In the genomic region with DNA sequence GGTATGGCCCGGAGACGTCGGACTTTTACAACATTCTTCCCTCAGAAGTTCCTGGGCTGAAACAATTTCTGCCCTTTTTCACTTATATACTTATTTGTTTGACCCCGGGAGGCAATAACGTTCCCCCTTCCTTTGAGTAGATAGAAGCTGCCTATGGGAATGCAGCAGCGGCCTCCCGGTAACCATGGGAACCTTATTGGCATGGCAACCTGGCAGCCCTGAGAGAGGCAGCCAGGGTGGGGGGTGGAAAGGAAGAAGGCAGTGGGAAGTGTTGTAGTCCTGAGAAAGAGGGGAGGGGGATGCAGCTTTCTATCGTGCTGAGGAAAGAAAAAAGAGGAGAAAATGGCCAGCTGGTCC, we compare ENCODE assay signal across 8 mouse cellular contexts. TPM values are rescaled to one million over a fixed set of nuclear protein-coding genes. Genes with fewer than 3 reads are reported as not detected.
DNase-seq lines count a peak whose midpoint lies in the region; ATAC-seq and TF ChIP-seq lines count a peak whose summit lies in the region.

TSS of gene Fez1 (plus strand) at position 221 of the 357 bp plus-strand sequence.

- DNase-seq in kidney, postnatal 10 days, result peak; percentile 27
- DNase-seq in kidney, adult 9 months, result no peak
- peak; percentile 64 for DNase-seq in cerebellum, adult 9-10 months
- DNase-seq in left cerebral cortex, adult 18-20 months (ENCODE audit: low spot score in 2 of 2), result peak; percentile 83 to 90
- no peak for DNase-seq in gastrocnemius, adult 2 months

- peak within 1 kb of the TSS; percentile 30 for H3K4me3 ChIP-seq in neural tube, embryonic 15.5 days (replicated peaks)
- no peak within 1 kb of the TSS for H3K4me3 ChIP-seq in gastrocnemius, adult 2 months

- ATAC-seq in frontal cortex, adult (ENCODE audit: low TSS enrichment), result peak; percentile 99
- ATAC-seq in neural tube, embryonic 15.5 days (ENCODE audit: low FRiP score), result peak; percentile 97
- no peak for ATAC-seq in megakaryocyte progenitor cell, adult 5-6 weeks (replicated peaks; ENCODE audit: poor library complexity)

- H3K27ac ChIP-seq in neural tube, embryonic 15.5 days (replicated peaks), result peak within 1 kb of the TSS; percentile 91
- no peak within 1 kb of the TSS for H3K27ac ChIP-seq in gastrocnemius, adult 2 months

- H3K4me2 ChIP-seq in neural tube, embryonic 15.5 days, result peak within 1 kb of the TSS; percentile 53

- no peaks in the 10 kb centered on the region for H3K36me3 ChIP-seq in neural tube, embryonic 15.5 days

- H3K9ac ChIP-seq in neural tube, embryonic 15.5 days (replicated peaks), result peak within 1 kb of the TSS; percentile 4; the same call in 1 of the 2 replicates

- intact Hi-C loops in gastrocnemius, adult 2 months (cut with DNase I), result no loop called here

- peaks cover 32% of the 10 kb centered on the region for H3K4me1 ChIP-seq in neural tube, embryonic 15.5 days

- TF ChIP-seq CTCF in gastrocnemius, adult 2 months (IDR thresholded peaks at IDR 0.05), result no peak

- under 1% methylated on average over 8 of the region's 8 CpGs for WGBS in neural tube, embryonic 15.5 days

- no peaks in the 10 kb centered on the region for H3K27me3 ChIP-seq in neural tube, embryonic 15.5 days (replicated peaks)

- no peaks in the 10 kb centered on the region for H3K9me3 ChIP-seq in neural tube, embryonic 15.5 days (replicated peaks)

RNA-seq across cellular contexts. Expression of gene Fez1, which starts in this region (rescaled TPM):
- 100 to 1,000 TPM; 260 to 266 TPM for total RNA-seq in left cerebral cortex, adult 18-20 months (2021)
- polyA plus RNA-seq in neural tube, embryonic 15.5 days (2015; fragmentation: Nextera tagmentation; extraction: Ambion mirVana), result 491 and 612 TPM in 2 replicates
- not detected in 2 replicates for total RNA-seq in megakaryocyte progenitor cell, adult 5-6 weeks (2015)
- not detected in 2 replicates for total RNA-seq in megakaryocyte progenitor cell, adult 5-6 weeks (2017)
- 1 to 10 TPM; 4.2 to 4.7 TPM for total RNA-seq in gastrocnemius, adult 2 months (2021)

Comparison
In these comparisons a context has a peak if more than half of its experiments do, and no peak if none do; other contexts are left out.
1. RNA of gene Fez1 (total RNA-seq): 260 to 266 TPM in left cerebral cortex, adult 18-20 months; 4.2 to 4.7 TPM in gastrocnemius, adult 2 months and not detected in megakaryocyte progenitor cell, adult 5-6 weeks; every median in the first group is over 10 times any median in the second.
2. DNase-seq: peak in kidney, postnatal 10 days (single experiment), cerebellum, adult 9-10 months (single experiment) and left cerebral cortex, adult 18-20 months (2 of 2); none in kidney, adult 9 months (single experiment) and gastrocnemius, adult 2 months (single experiment).